Mouse (Mus musculus) mouse trophoblast stem cell (cell line): Measurements from ENCODE around the gene Gm19426.

Experiments used
- in situ Hi-C, 2 experiments: fragments of 300-500 bp; cut with MseI, MboI; formaldehyde crosslinking; loops; 2 replicates in 1 of 2; 3 replicates in 1 of 2; pipeline ENCODE4 v1.15.1; 2025

The Gm19426 gene

GRCm38 (mm10) chr2:84743561-84743960 lies at the start of gene Gm19426:
Gm19426 (minus strand) TSS chr2:84743655.
- in situ Hi-C loops = no loop called here

- in situ Hi-C loops = no loop called here
Observed at GRCm38 (mm10) chr2:84793154-84793553, 49.7 kb upstream of the Gm19426 start.

DNA sequence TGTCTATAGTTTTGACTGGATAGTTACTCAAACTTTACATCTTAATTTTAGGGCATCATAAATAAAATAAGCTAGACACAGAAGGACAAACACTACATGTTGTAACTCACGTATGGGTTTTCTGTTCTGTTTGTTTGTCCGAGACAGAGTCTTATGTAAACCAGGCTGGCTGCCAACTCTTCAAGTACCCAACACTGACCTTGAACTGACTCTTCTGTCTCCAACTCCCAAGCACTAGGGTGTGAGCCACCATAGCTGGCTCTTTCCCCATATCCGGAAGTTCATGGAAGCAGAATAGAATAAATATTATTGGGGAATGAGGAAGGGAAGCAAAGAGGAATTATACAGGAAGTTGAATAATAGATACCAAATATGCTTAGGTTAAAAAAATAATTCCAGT lies 49.1 kb upstream of the Gm19426 start:
- in situ Hi-C loops = no loop called here

DNA sequence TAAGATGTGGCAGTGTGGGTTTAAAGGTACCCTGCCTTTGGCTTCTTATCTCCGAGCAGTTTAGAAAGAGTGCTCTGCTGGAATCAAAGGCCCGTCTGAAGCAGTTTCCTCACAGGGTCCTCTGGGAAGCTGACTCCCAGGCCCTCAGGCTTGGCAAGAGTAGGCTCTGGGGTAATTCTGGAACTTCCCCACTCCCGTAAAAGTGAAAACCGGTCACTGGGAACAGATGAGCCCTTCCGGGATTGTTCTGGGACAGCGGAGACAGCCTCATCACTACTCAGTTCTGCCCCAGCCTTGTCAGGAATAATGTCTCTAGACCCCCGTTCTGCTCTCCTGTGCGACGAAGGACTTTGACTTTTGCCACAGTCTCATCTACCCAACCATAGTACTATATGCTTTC lies 47.0 kb upstream of the Gm19426 start:
- in situ Hi-C loops = no loop called here

DNA sequence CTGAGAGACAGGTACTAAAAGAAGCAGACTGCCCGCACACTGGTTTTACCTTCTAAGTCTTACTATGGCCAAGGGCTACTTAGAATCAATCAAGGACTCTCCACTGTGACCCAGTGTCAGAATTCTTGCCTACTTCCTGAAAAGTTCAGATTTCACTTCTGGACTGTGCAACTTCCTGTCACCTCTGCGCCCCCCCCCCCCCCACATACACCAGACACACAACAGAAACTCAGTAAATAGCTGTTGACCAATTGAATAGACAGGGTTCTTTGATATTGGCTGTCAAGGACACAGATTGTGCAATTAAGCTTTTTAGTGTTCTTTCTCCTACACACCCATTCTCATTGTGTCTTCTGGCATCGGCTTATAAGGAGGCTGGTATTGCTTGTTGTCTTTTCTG lies 44.9 kb upstream of the Gm19426 start:
- in situ Hi-C loops = no loop called here

- in situ Hi-C loops = no loop called here
Observed at GRCm38 (mm10) chr2:84783840-84784566, 40.5 kb upstream of the Gm19426 start.

GRCm38 (mm10) chr2:84783315-84783714 lies 39.9 kb upstream of the Gm19426 start:
- in situ Hi-C loops = no loop called here

- in situ Hi-C loops = no loop called here
Observed at GRCm38 (mm10) chr2:84779210-84779609, 35.8 kb upstream of the Gm19426 start.

GRCm38 (mm10) chr2:84777706-84778105 lies 34.3 kb upstream of the Gm19426 start:
- in situ Hi-C loops = no loop called here

DNA sequence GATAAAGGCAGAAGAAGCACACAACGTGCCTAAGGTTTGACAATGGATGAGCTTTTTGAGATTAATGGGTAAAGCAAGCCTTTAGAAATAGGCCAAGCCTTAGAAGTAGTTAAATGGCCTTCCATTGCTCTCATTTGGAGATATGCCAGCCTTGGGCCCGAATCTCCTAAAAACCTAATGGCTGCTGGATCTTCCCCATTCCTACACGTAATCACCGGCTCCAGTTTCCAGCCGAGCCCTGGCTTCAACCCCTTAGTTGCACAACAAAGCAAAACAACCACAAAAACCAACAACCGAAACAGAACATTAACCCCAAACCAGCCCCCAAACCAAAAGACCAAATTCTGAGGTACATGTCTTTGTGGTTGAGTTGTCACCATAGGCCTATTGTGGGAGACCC lies 32.2 kb upstream of the Gm19426 start:
- in situ Hi-C loops = no loop called here

DNA sequence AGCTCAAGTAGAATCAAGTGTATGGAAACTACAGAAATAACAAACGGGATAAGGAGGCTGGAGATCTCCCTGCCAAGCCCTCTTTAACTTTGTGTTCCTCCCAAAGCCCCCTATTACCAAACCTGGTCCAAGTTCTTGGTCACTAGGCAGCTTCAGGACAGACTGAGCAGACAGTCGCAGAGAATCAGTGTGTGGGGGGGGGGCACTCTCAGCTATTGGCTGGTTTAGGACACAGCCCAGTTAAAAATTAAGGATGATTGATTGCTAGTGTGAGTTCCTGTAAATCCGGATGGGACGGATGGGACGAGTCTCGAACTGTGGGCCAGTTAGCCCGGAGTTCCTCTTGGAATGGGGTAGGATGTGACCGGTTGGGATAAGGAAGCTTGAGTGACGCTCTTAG lies 31.8 kb upstream of the Gm19426 start, which contains the start of gene Serping1:
Gene Serping1 (minus strand): TSS at position 204 of the 400 bp plus-strand sequence.
- in situ Hi-C loops = no loop called here

GRCm38 (mm10) chr2:84774751-84775150 lies 31.3 kb upstream of the Gm19426 start:
- in situ Hi-C loops = no loop called here

DNA sequence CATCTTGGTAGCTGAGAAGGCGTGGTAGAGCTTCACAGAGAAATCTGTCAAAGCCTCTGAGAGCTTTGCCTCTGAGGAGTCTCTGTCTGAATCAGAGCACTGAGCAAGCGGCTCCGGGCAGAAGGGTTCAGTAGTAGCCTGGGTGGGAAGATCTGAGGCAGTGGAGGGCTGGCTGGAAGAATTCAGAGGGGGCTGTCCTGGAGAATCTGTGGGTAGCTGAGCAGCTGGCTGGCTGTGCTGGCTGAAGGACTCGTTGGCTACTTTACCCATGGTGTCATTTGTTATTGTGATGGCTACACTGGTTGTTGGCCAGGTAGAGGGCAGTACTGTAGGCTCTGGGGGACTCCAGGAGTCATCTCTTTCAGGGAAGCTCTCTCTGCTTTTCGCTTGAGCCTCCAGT lies 29.7 kb upstream of the Gm19426 start:
- in situ Hi-C loops = no loop called here

DNA sequence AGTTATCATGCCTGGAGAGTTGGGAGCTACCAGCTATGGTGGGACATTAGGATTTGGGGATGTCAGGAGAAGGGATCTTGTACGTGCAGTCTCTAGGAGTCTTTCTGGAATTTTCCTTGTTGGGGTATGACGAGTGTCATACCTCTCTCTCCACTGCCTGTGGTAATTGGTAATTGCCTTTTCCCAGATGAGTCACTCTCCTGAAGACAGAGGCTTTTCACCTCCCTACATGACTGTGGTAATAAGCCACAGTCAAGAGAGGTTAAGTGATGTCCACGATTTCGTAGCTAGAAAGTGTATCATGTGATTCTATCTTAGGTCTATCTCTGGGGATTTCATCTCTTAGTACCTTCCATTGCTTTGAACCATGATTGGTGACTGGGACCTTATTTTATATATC lies 29.0 kb upstream of the Gm19426 start:
- in situ Hi-C loops = no loop called here

- in situ Hi-C loops = no loop called here
Observed at GRCm38 (mm10) chr2:84770501-84770900, 27.0 kb upstream of the Gm19426 start.

DNA sequence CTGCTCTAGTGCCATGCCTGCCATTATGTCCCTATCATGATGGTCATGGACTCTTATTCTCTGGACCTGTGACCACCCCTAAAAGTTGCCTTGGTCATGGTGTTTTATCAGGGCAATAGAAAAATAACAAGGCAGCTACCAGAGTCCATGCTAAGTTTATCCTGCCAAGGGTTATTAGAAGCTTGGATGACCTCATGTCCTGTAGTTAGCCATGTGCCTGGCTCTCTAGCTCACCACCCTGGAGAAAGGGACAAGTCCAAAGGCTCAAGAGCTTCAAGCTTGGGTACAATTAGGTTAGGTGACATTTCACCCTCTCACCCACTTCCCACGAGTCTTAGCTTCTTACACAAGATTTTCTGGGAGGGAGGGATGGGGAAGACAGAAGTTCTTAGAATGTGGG lies 19.4 kb upstream of the Gm19426 start:
- in situ Hi-C loops = no loop called here

DNA sequence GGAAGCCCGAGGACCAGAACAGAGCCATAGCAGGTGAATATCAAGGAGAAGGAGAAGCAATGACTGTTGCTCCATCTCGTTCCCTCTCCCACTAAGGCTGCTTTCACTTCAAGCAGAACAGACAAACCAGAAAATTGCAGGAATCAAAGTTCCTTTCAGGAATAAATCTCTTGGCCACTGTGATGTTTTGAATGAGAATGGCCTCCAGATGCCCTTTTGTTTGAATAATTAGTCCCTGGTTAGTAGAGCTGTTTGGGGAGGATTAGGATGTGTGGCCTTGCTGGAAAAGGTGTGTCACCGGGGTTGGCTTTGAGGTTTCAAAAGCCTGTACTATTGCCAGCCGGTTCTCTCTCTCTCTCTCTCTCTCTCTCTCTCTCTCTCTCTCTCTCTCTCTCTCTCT lies 18.8 kb upstream of the Gm19426 start:
- in situ Hi-C loops = no loop called here

DNA sequence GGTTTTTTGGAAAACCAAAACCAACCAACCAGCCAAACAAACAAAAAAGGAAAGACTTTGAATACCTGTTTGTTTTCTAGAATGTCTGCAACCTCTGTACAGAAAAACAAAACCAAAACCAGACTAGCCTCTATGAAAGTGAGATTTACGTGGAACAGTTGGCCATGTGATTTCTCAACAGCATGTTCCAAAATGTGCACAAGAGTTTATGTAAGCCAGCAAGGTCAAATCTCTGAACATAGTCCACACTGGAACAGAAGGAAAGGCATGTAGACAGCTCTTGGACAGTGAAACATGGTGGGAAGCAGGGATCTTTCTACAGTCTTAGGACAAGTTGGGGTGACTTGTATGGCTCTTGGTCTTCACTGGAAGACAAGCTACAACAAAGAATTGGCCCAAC lies 18.4 kb upstream of the Gm19426 start:
- in situ Hi-C loops = no loop called here

- in situ Hi-C loops = no loop called here
Observed at GRCm38 (mm10) chr2:84761309-84761708, 17.9 kb upstream of the Gm19426 start.

DNA sequence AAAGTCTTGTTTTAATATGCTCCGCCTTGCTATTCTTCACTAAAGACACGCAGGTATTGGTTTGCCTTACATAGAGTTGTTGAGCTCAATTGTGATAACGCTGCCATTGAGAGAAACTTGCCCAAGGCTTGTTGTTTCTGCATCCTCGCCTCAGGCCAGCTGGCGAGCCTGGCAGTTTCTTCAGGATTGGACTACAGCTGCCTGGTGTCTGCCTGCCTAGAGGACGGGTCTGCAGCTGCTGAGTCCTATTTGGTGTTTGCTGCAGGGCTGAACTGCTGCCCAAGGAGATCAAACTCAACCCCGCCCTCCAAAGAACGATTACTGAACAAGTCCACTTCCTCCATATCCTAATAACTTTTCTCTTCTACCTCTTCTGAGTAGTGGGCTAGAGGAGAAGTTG lies 17.3 kb upstream of the Gm19426 start:
- in situ Hi-C loops = no loop called here

GRCm38 (mm10) chr2:84758542-84759127 lies 15.2 kb upstream of the Gm19426 start:
- in situ Hi-C loops = no loop called here

DNA sequence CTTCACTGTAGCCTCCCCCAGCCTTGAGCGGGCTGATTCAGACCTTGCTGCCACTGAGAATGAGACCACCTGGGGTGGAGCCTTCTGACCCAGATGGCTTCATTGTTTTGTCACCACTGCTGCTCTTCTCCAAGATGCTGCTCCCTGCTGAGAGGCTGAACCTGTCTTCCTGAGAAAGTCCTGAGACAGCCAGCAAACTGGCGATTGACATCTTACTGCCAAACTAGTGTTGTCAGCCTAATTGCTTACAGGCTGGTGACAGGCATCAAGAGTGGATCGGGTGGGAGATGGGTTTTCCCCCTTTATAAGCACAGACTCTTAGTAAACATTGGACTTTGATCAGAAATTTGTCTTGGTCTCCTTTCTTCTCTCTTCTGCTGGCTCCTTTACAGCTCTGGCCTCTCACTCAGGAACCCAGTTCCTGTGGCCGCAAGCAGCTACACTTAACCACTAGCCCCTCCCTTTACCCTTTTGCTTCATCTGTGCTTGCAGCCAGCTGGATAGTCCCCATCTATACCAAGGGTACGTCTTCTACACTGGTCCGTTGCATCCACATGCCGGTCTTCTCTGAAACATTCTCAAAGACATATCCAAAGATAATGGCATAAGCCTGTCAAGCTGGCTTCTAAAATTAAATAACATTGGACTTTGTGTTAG lies 13.7 kb upstream of the Gm19426 start:
- in situ Hi-C loops = no loop called here

- in situ Hi-C loops = no loop called here
Observed at GRCm38 (mm10) chr2:84756245-84756644, 12.8 kb upstream of the Gm19426 start.
